Mouse (Mus musculus) liver, embryonic 11.5 days (tissue): ENCODE results near the gene Ints6. TPM values are rescaled to one million over a fixed set of nuclear protein-coding genes. Genes with fewer than 3 reads are reported as not detected.

Experiments used
- ATAC-seq: fragments of 200-750 bp; cut with Nextera tagmentation; replicated peaks from 2 replicates; pipeline ENCODE4 v1.8.0; 2017; ENCODE audit warnings: moderate number of reproducible peaks, mild to moderate bottlenecking, moderate TSS enrichment, moderate library complexity; ENCODE audit not compliant: low FRiP score
- DNase-seq: peaks from one replicate; pipeline ENCODE4 v3.0.0-alpha.2; 2017; ENCODE audit warnings: low spot score
- H3K27ac ChIP-seq: fragments of 300-500 bp; sonication (generic); 2 replicates; pipeline ENCODE4 v1.5.1; 2014; ENCODE audit warnings: mild to moderate bottlenecking, low read depth, low read length, control low read depth
- H3K27me3 ChIP-seq: fragments of 300-500 bp; sonication (generic); replicated peaks from 2 replicates; pipeline ENCODE4 v1.6.1; 2014; ENCODE audit warnings: low read length, mixed read lengths; ENCODE audit not compliant: control insufficient read depth, insufficient read depth
- H3K36me3 ChIP-seq: fragments of 300-500 bp; sonication (generic); 2 replicates; pipeline ENCODE4 v1.6.1; 2014; ENCODE audit warnings: mild to moderate bottlenecking, low read length, moderate library complexity, mixed read lengths; ENCODE audit not compliant: control insufficient read depth, insufficient read depth
- H3K4me1 ChIP-seq: fragments of 300-500 bp; sonication (generic); replicated peaks from 2 replicates; pipeline ENCODE4 v1.6.1; 2014; ENCODE audit warnings: low read length, mixed read lengths; ENCODE audit not compliant: control insufficient read depth, insufficient read depth
- H3K4me2 ChIP-seq: fragments of 300-500 bp; sonication (generic); 2 replicates; pipeline ENCODE4 v1.6.1; 2014; ENCODE audit warnings: mild to moderate bottlenecking, control low read depth, moderate library complexity
- H3K4me3 ChIP-seq: fragments of 300-500 bp; sonication (generic); 2 replicates; pipeline ENCODE4 v1.5.1; 2014; ENCODE audit warnings: low read depth, low read length, control low read depth
- H3K9ac ChIP-seq: fragments of 300-500 bp; sonication (generic); 2 replicates; pipeline ENCODE4 v1.6.1; 2014; ENCODE audit warnings: low read depth, low read length, control low read depth
- H3K9me3 ChIP-seq: fragments of 300-500 bp; sonication (generic); 2 replicates; pipeline ENCODE4 v1.6.1; 2016; ENCODE audit warnings: low read length, inconsistent platforms, mixed read lengths; ENCODE audit not compliant: control insufficient read depth
- WGBS: fragments of 180-500 bp; shearing (Covaris S2); extraction: QIAGEN DNeasy Blood & Tissue Kit; methylation state at CpG from one replicate; pipeline ENCODE4 v1.1.7; 2014; 5-methylcytosine and 5-hydroxymethylcytosine counted together
- polyA plus RNA-seq: library from polyadenylated mRNA; unstranded; fragments of >200 nt; fragmentation: Nextera tagmentation; extraction: Ambion mirVana; gene quantifications from 2 replicates; pipeline ENCODE4 v1.2.1, GENCODE M21; 2014

Gene Ints6
- polyA plus RNA-seq, 1 experiment from 2014 or later = 30.1 TPM

DNA sequence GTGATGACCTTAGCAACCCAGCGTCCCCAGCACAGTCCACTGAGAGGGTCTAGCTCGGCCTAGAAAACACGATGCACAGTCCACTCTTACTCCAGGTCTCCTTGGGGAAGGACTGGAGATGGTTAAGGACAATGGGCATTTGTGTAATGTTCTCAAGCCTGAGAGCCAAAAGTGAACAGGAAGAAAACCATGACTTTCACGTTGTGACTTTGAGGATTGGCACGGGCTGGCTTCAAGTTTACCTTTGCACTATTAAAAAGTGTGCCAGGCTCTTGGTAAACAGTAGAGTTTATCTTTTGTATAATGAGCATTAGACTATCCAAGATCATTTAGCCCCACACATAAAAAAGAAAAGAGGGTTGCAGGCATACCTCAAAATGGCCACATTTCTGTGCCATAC lies 22.0 kb upstream of the Ints6 start:
- H3K4me1 ChIP-seq = peaks cover 10% of the 10 kb centered on the region
- WGBS = 89% methylated on average over 5 of the region's 5 CpGs
- H3K9ac ChIP-seq = no peak overlapping the region
- no peak overlapping the region for H3K4me3 ChIP-seq
- ATAC-seq (no peak), DNase-seq (no peak)
- H3K27me3 ChIP-seq = 0 out of 2 replicates have a peak, but pooled peaks cover 4% of the 10 kb centered on the region
- H3K27ac ChIP-seq = no peak overlapping the region
- H3K4me2 ChIP-seq = no peak overlapping the region
- no peaks in the 10 kb centered on the region for H3K36me3 ChIP-seq
- no peaks in the 10 kb centered on the region for H3K9me3 ChIP-seq

DNA sequence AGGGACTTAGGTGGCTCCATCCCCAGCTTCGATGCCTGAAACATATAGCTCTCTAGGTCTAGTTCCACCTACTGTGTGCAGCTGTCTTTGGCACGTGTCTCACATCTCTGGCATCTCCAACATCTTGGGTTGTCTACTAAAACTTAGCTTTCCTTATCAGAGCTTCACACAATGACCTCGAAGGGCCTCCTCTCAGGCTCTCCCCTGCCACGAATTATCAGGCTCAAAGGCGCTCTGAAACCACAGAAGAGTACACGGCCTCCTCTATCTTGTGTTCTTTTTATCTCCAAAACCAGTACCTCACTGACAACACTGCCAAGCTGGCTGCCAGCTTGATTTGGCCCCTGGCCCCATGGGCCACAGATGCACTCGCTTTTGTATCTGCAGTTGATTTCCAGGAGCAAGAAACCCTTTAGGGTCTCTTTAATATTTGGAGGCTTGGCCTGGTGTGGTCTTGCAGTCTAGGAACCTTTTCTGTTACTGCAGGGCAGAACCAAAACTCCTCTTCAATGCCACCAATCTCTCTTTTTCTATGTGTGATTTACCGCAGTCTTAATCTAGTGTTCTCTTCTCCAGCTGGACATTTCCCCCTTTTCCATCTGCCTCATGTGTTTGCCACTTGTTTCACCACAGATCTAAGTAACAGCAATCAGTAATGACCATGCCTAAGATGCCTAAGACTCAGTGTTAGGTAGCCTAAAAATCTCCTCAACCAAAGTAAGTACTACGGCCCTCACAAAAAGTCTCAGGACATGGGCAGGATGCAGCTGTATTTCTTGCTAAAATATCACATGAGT lies 19.7 kb upstream of the Ints6 start:
- Histone ChIP-seq H3K9ac (no peak overlapping the region), H3K4me1 (peaks cover 10% of the 10 kb centered on the region), H3K9me3 (no peaks in the 10 kb centered on the region), H3K4me2 (peak overlapping the region; percentile 24), H3K27me3 (0 out of 2 replicates have a peak, but pooled peaks cover 4% of the 10 kb centered on the region), H3K36me3 (no peaks in the 10 kb centered on the region), H3K27ac (no peak overlapping the region), H3K4me3 (no peak overlapping the region)
- peak; percentile 49 for DNase-seq
- ATAC-seq = peak; percentile 99
- WGBS = 42% methylated on average over 9 of the region's 9 CpGs

DNA sequence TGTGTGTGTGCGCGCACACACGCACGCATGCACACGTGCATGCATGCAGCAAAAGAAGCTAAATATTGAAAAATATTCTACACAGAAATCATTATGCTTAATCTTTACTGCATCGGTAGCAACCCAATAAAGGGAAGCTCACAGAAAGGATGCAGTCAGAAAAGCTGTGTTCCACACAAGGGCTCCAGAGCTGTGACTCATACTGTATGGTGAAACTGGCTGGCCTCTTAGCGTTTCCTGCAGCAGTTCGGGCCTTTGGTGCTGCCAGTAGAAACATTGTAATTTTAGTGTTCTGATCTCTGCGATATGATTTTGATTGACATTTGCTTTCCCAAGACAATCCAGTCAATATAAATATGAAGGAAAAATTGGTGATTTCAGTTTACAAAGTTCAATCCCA lies 17.1 kb upstream of the Ints6 start:
- no peak for ATAC-seq
- no peak overlapping the region for H3K9ac ChIP-seq
- no peak overlapping the region for H3K4me2 ChIP-seq
- no peak overlapping the region for H3K4me3 ChIP-seq
- H3K4me1 ChIP-seq = peaks cover 10% of the 10 kb centered on the region
- no peaks in the 10 kb centered on the region for H3K9me3 ChIP-seq
- no peak for DNase-seq
- H3K27ac ChIP-seq = no peak overlapping the region
- 87% methylated on average over 9 of the region's 9 CpGs for WGBS
- 0 out of 2 replicates have a peak, but pooled peaks cover 4% of the 10 kb centered on the region for H3K27me3 ChIP-seq
- no peaks in the 10 kb centered on the region for H3K36me3 ChIP-seq

DNA sequence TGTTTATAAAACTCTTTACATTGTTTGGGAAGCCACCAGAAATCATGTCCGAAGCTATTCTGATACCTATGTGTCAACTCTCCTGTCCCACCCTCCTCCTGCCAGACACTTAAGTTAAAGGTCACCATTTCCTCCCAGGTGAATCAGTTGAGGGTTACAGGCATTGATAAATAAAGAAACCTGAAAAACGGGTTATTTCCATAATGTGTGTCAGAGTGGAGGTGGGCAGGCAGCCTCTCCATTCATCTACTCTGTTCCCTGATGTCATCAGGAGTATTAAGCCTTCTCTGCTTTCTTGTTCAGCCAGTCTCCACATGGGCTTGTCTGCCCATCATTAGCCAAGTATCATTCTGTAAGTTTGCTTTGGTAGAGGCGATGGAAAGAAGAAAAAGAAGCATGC lies 14.1 kb upstream of the Ints6 start:
- 84% methylated on average over 3 of the region's 3 CpGs for WGBS

DNA sequence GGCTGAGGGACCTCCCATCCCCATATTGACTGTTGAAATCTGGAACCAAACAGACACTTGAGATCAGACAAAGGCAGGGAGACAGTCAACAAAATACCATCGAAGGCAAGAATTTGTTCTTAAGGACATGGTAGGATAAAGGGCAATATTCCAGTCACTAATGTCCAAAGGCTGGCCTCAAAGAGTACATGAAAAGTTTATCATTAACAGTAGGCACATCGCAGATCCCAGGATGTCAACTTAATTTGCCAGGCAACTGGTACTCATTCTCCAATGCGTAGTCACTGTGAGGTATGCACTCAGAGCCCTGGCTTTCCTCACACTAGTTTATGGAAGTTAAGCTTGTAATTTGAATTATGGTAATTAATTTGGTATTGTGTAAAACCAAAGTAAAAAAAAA lies 13.3 kb upstream of the Ints6 start:
- no peak overlapping the region for H3K27ac ChIP-seq
- no peak overlapping the region for H3K4me2 ChIP-seq
- no peaks in the 10 kb centered on the region for H3K36me3 ChIP-seq
- H3K27me3 ChIP-seq = no peaks in the 10 kb centered on the region
- ATAC-seq = no peak
- no peak for DNase-seq
- H3K9me3 ChIP-seq = no peaks in the 10 kb centered on the region
- WGBS = 84% methylated on average over 3 of the region's 3 CpGs
- H3K4me3 ChIP-seq = no peak overlapping the region
- H3K9ac ChIP-seq = no peak overlapping the region
- H3K4me1 ChIP-seq = no peaks in the 10 kb centered on the region

More for the DNA sequence above, 14.1 kb upstream of the Ints6 start:
- H3K4me1 ChIP-seq = no peaks in the 10 kb centered on the region
- no peak for DNase-seq
- no peak overlapping the region for H3K9ac ChIP-seq
- no peak overlapping the region for H3K4me2 ChIP-seq
- no peaks in the 10 kb centered on the region for H3K36me3 ChIP-seq
- no peak overlapping the region for H3K4me3 ChIP-seq
- H3K27me3 ChIP-seq = no peaks in the 10 kb centered on the region
- no peak for ATAC-seq
- H3K27ac ChIP-seq = no peak overlapping the region
- H3K9me3 ChIP-seq = no peaks in the 10 kb centered on the region

DNA sequence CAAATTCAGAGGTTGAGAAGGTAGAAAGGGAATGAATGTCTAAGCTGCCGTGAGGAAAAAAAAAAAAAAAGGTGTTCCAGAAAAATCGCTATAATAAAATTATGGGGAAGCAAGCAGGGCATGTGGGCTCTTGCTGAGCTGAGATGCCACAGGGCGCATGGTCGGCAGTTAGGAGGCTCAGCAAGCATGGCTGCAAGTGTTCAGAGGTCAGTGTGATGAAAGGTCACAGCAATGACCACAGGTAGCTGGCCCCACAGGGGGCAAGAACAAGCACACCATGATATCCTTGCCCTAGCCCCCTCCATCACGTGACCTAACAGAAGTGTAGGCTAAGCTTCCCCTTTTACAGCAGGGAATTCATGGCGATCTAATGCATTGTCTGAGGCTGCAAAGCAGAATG lies 12.8 kb upstream of the Ints6 start:
- no peak overlapping the region for H3K27ac ChIP-seq
- H3K4me3 ChIP-seq = no peak overlapping the region
- H3K36me3 ChIP-seq = no peaks in the 10 kb centered on the region
- H3K4me2 ChIP-seq = no peak overlapping the region
- no peak for DNase-seq
- H3K9ac ChIP-seq = no peak overlapping the region
- no peaks in the 10 kb centered on the region for H3K4me1 ChIP-seq
- WGBS = 81% methylated on average over 6 of the region's 6 CpGs
- no peak for ATAC-seq
- no peaks in the 10 kb centered on the region for H3K9me3 ChIP-seq
- no peaks in the 10 kb centered on the region for H3K27me3 ChIP-seq

DNA sequence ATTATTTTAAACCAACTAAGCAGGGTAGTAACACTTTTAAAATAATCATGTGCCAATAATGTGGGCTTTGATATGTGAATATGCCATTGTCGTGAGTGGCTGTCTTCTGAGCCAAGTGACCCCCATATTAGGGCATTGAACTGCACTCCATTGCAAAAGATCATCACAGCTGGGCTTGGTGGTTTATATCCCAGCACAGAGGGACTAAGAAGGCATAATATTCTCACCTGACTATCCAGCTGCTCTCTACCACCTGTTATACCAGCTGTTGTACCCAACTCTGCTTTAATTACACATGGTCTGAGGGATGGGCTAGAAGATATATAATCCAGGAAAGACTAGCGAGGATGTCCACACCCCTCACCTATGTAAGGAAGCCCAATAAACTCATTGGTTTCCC lies 4.4 kb upstream of the Ints6 start:
- ATAC-seq (no peak), DNase-seq (no peak)
- no peak overlapping the region for H3K4me2 ChIP-seq
- no peaks in the 10 kb centered on the region for H3K36me3 ChIP-seq
- H3K27me3 ChIP-seq = no peaks in the 10 kb centered on the region
- no peak overlapping the region for H3K4me3 ChIP-seq
- no peak overlapping the region for H3K27ac ChIP-seq
- 83% methylated on average over 2 of the region's 2 CpGs for WGBS
- H3K9ac ChIP-seq = no peak overlapping the region
- H3K4me1 ChIP-seq = peaks cover 4% of the 10 kb centered on the region; the same call in 1 of the 2 replicates
- H3K9me3 ChIP-seq = no peaks in the 10 kb centered on the region

DNA sequence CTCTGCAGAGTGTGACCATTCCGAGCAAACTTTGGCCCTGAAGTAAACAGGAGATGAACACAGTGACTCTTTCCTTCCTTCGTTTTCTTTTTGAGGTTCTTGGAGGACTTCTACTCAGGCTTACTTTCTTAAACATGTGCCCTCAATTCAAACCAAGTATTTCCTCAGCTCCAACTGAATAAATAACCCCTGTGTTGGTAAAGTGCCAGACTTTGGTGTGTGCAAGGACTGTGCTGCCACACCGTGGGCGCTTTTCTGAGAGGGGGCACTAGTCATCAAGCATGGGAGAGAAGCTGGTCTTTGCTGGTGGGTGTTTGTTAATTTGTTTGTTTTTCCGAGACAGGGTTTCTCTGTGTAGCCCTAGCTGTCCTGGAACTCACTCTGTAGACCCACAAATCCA lies 3.4 kb upstream of the Ints6 start:
- no peak for ATAC-seq
- no peak overlapping the region for H3K4me3 ChIP-seq
- no peak overlapping the region for H3K27ac ChIP-seq
- H3K4me2 ChIP-seq = no peak overlapping the region
- 75% methylated on average over 5 of the region's 5 CpGs for WGBS
- H3K9me3 ChIP-seq = no peaks in the 10 kb centered on the region
- H3K9ac ChIP-seq = no peak overlapping the region
- H3K27me3 ChIP-seq = no peaks in the 10 kb centered on the region
- no peaks in the 10 kb centered on the region for H3K36me3 ChIP-seq
- DNase-seq = no peak
- peaks cover 5% of the 10 kb centered on the region; the same call in 1 of the 2 replicates for H3K4me1 ChIP-seq

DNA sequence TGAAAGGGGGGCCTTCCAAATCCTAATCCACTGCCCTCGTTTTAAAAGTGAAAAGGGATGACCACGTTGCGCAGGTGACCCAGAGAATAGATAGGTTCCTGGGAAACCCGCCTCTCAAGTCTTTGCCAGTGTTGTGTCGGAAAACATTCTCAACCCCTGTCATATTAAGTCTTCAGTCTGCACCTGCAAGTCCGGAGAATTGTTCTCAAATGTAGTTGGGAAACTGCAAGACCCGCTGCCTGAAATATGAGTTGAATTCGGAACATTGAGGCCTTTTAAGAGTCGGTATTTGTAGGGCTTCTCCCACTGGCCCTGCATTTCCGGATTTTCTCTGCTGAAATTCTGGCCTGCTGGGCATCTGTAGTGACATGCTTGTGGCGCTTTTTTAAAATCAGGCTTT lies 974 bp upstream of the Ints6 start:
- peak overlapping the region; percentile 79 for H3K4me2 ChIP-seq
- no peaks in the 10 kb centered on the region for H3K27me3 ChIP-seq
- DNase-seq (no peak), ATAC-seq (no peak)
- H3K9ac ChIP-seq = peak overlapping the region; percentile 85
- peaks cover 6% of the 10 kb centered on the region; the same call in 1 of the 2 replicates for H3K36me3 ChIP-seq
- H3K4me3 ChIP-seq = peak overlapping the region; percentile 97
- H3K9me3 ChIP-seq = no peaks in the 10 kb centered on the region
- WGBS = 4% methylated on average over 11 of the region's 11 CpGs
- peak overlapping the region; percentile 83 for H3K27ac ChIP-seq
- peaks cover 8% of the 10 kb centered on the region for H3K4me1 ChIP-seq
